Mouse (Mus musculus) megakaryocyte, embryonic 14.5 days (primary cell): ENCODE data around the gene Ddx43.

Experiments
- FLI1 ChIP-seq: IDR thresholded peaks from 2 replicates; pipeline ENCODE4 v1.6.1; 2012; ENCODE audit warnings: low read length, inconsistent platforms, mixed read lengths
- GATA1 ChIP-seq: IDR thresholded peaks from 3 replicates; pipeline ENCODE4 v1.6.1; 2012; ENCODE audit warnings: mixed read lengths, low read length, inconsistent platforms, borderline replicate concordance

DNA sequence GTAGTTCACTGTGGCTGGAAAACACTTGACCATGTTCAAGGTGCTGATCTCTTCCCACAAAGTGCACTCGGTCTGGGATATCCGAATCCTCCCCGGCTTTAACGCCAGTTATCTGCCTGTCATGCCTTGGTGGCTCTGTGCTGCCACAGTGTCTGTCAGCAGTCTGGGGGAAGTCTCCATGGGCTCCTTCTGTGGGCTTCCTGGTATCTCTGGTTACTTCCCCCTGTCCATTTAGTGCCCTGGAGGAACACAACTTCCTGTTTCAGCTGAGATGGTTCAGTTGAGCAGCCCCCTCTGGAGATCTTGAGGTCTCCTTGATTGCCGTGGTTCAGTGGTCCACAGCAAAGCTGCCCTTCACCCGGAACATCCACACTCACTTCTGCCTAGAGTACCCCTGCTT is 32.6 kb downstream of the Ddx43 start:
- no peak for TF ChIP-seq GATA1
- no peak for TF ChIP-seq FLI1
